Mouse (Mus musculus): Measurements from ENCODE around the gene Psmd5. TPM values are rescaled to one million over a fixed set of nuclear protein-coding genes. Genes with fewer than 3 reads are reported as not detected.
A peak's percentile ranks its signal among the peaks of the same experiment; 100 is the strongest.
"Not testable (repeated sequence)": the region's sequence is repeated elsewhere in the genome, so short reads cannot be mapped to it uniquely, and the experiment has no call there.

The Psmd5 gene
- total RNA-seq, 2 experiments from 2014 or later = 40.2 to 46.1 TPM

- DNase-seq (ENCODE audit: extremely low spot score in 1 of 2, low spot score in 1 of 2) = no peak
Observed at GRCm38 (mm10) chr2:34896821-34897460, 22.2 kb upstream of the Psmd5 start.

- no peak for DNase-seq (ENCODE audit: extremely low spot score in 1 of 2, low spot score in 1 of 2)
Observed at GRCm38 (mm10) chr2:34895503-34896113, 20.8 kb upstream of the Psmd5 start.

GRCm38 (mm10) chr2:34893950-34894349, 19.2 kb upstream of the Psmd5 start:
- DNase-seq (ENCODE audit: extremely low spot score in 1 of 2, low spot score in 1 of 2) = no peak

GRCm38 (mm10) chr2:34884186-34884585, 9.4 kb upstream of the Psmd5 start:
- DNase-seq (ENCODE audit: extremely low spot score in 1 of 2, low spot score in 1 of 2) = no peak

GRCm38 (mm10) chr2:34883190-34883589, 8.4 kb upstream of the Psmd5 start:
- DNase-seq (ENCODE audit: extremely low spot score in 1 of 2, low spot score in 1 of 2) = no peak

GRCm38 (mm10) chr2:34882757-34883156, 8.0 kb upstream of the Psmd5 start:
- DNase-seq (ENCODE audit: extremely low spot score in 1 of 2, low spot score in 1 of 2) = no peak

GRCm38 (mm10) chr2:34880054-34880453, 5.3 kb upstream of the Psmd5 start:
- no peak for DNase-seq (ENCODE audit: extremely low spot score in 1 of 2, low spot score in 1 of 2)

- DNase-seq (ENCODE audit: extremely low spot score in 1 of 2, low spot score in 1 of 2) = no peak
Observed at GRCm38 (mm10) chr2:34874271-34874670, 497 bp downstream of the Psmd5 start, which contains the start of gene Cutal. Gene Cutal, plus strand, starts transcription at chr2:34874396.

GRCm38 (mm10) chr2:34870520-34871474, 4.0 kb downstream of the Psmd5 start:
- DNase-seq (ENCODE audit: extremely low spot score in 1 of 2, low spot score in 1 of 2) = peak; percentile 68 to 83

GRCm38 (mm10) chr2:34869680-34870079, 5.1 kb downstream of the Psmd5 start:
- DNase-seq (ENCODE audit: extremely low spot score in 1 of 2, low spot score in 1 of 2) = no peak

GRCm38 (mm10) chr2:34857728-34858127, 17.0 kb downstream of the Psmd5 start:
- no peak for DNase-seq (ENCODE audit: extremely low spot score in 1 of 2, low spot score in 1 of 2)

- no peak for DNase-seq (ENCODE audit: extremely low spot score in 1 of 2, low spot score in 1 of 2)
Observed at GRCm38 (mm10) chr2:34855265-34855664, 19.5 kb downstream of the Psmd5 start.

- DNase-seq (ENCODE audit: extremely low spot score in 1 of 2, low spot score in 1 of 2) = no peak
Observed at GRCm38 (mm10) chr2:34847702-34848101, 27.1 kb downstream of the Psmd5 start.

GRCm38 (mm10) chr2:34843211-34843939, 31.4 kb downstream of the Psmd5 start:
- DNase-seq (ENCODE audit: extremely low spot score in 1 of 2, low spot score in 1 of 2) = no peak

GRCm38 (mm10) chr2:34841706-34842105, 33.1 kb downstream of the Psmd5 start:
- DNase-seq (ENCODE audit: extremely low spot score in 1 of 2, low spot score in 1 of 2) = peak; percentile 22 to 45

- DNase-seq (ENCODE audit: extremely low spot score in 1 of 2, low spot score in 1 of 2) = not testable (repeated sequence)
Observed at GRCm38 (mm10) chr2:34840143-34840542, 34.6 kb downstream of the Psmd5 start.

GRCm38 (mm10) chr2:34835669-34836068, 39.1 kb downstream of the Psmd5 start:
- DNase-seq (ENCODE audit: extremely low spot score in 1 of 2, low spot score in 1 of 2) = no peak

GRCm38 (mm10) chr2:34833624-34834023, 41.1 kb downstream of the Psmd5 start:
- DNase-seq (ENCODE audit: extremely low spot score in 1 of 2, low spot score in 1 of 2) = no peak

GRCm38 (mm10) chr2:34832766-34833457, 41.9 kb downstream of the Psmd5 start, which contains the start of gene Gm34653:
Gene Gm34653, plus strand, starts transcription at chr2:34833007.
- not testable (repeated sequence) for DNase-seq (ENCODE audit: extremely low spot score in 1 of 2, low spot score in 1 of 2)

GRCm38 (mm10) chr2:34830066-34830465, 44.7 kb downstream of the Psmd5 start:
- not testable (repeated sequence) for DNase-seq (ENCODE audit: extremely low spot score in 1 of 2, low spot score in 1 of 2)
